Mouse (Mus musculus) frontal cortex, postnatal 25 days (tissue): ENCODE measurements around the gene Cdkn1c.
A peak's percentile ranks its signal among the peaks of the same experiment; 100 is the strongest.

Experiments
- DNase-seq, 2 experiments: peaks; one replicate each; pipeline ENCODE4 v3.0.0; 2022; ENCODE audit warnings: low spot score in 2 of 2

Gene Cdkn1c

GRCm38 (mm10) chr7:143460874-143461273 lies at the start of gene Cdkn1c:
Gene Cdkn1c, minus strand, starts transcription at chr7:143461050.
- DNase-seq, result peak; percentile 59 to 62

- DNase-seq, result no peak
Measured at GRCm38 (mm10) chr7:143509566-143509965, 48.7 kb upstream of the Cdkn1c start.

- DNase-seq, result peak in 1 of 2 experiments; percentile 45
Measured at GRCm38 (mm10) chr7:143506675-143507074, 45.8 kb upstream of the Cdkn1c start.

- DNase-seq, result no peak
Measured at GRCm38 (mm10) chr7:143506271-143506670, 45.4 kb upstream of the Cdkn1c start.

- peak; percentile 57 to 66 for DNase-seq
Measured at GRCm38 (mm10) chr7:143505823-143506222, 45.0 kb upstream of the Cdkn1c start.

- DNase-seq, result no peak
Measured at GRCm38 (mm10) chr7:143505411-143505810, 44.6 kb upstream of the Cdkn1c start.

- DNase-seq, result no peak
Measured at GRCm38 (mm10) chr7:143503926-143504325, 43.1 kb upstream of the Cdkn1c start.

- no peak for DNase-seq
Measured at GRCm38 (mm10) chr7:143502418-143503200, 41.8 kb upstream of the Cdkn1c start, which contains the start of gene Phlda2. Gene Phlda2, minus strand, starts transcription at chr7:143503150.

GRCm38 (mm10) chr7:143501643-143502417 lies 41.0 kb upstream of the Cdkn1c start:
- peak in 1 of 2 experiments; percentile 12 for DNase-seq

- no peak for DNase-seq
Measured at GRCm38 (mm10) chr7:143500912-143501311, 40.1 kb upstream of the Cdkn1c start.

- no peak for DNase-seq
Measured at GRCm38 (mm10) chr7:143498584-143498983, 37.7 kb upstream of the Cdkn1c start.

GRCm38 (mm10) chr7:143495104-143495961 lies 34.5 kb upstream of the Cdkn1c start:
- DNase-seq, result no peak

- DNase-seq, result no peak
Measured at GRCm38 (mm10) chr7:143493616-143494126, 32.8 kb upstream of the Cdkn1c start.

- no peak for DNase-seq
Measured at GRCm38 (mm10) chr7:143489735-143490134, 28.9 kb upstream of the Cdkn1c start.

- no peak for DNase-seq
Measured at GRCm38 (mm10) chr7:143482541-143482940, 21.7 kb upstream of the Cdkn1c start.

- DNase-seq, result no peak
Measured at GRCm38 (mm10) chr7:143481806-143482387, 21.0 kb upstream of the Cdkn1c start.

- peak in 1 of 2 experiments; percentile 27 for DNase-seq
Measured at GRCm38 (mm10) chr7:143480498-143480897, 19.6 kb upstream of the Cdkn1c start.

GRCm38 (mm10) chr7:143477800-143478199 lies 16.9 kb upstream of the Cdkn1c start:
- DNase-seq, result no peak

GRCm38 (mm10) chr7:143476702-143477335 lies 16.0 kb upstream of the Cdkn1c start:
- no peak for DNase-seq

- DNase-seq, result no peak
Measured at GRCm38 (mm10) chr7:143475876-143476275, 15.0 kb upstream of the Cdkn1c start.

GRCm38 (mm10) chr7:143474811-143475210 lies 14.0 kb upstream of the Cdkn1c start:
- DNase-seq, result no peak
